Mouse (Mus musculus): ENCODE measurements around the gene Cldn3. TPM values are rescaled to one million over a fixed set of nuclear protein-coding genes. Genes with fewer than 3 reads are reported as not detected.

Cldn3 gene
- total and polyA plus RNA-seq, 2 experiments from 2014 or later = 4.7 to 10.5 TPM

DNA sequence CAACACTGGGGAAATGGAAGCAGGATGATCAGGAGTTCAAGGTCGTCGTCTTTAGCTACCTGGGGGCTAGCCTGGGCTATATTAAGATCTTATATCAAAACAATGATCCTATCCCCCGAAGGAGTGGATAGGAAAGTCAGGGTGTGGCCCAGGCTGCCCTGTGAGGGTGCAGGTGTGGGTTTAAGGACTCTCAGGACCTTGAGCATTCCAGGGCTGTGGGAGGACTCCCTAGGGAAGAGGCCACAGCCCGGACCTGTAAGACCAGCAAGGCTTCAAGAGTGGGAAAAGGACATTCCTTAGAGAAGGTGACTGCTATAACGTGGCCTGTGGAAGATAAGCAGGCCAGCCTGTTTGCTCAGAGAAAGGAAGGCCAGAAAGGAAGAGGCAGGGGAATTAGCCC lies 41.8 kb upstream of the Cldn3 start:
- Histone ChIP-seq H3K4me1 (ENCODE audit: insufficient read depth, low read length) (no peaks in the 10 kb centered on the region), H3K9me3 (ENCODE audit: low read length) (no peaks in the 10 kb centered on the region), H3K9ac (replicated peaks; ENCODE audit: low read length) (no peak overlapping the region), H3K27me3 (ENCODE audit: insufficient read depth, low read length) (peaks cover 10% of the 10 kb centered on the region; the same call in 1 of the 2 replicates), H3K36me3 (ENCODE audit: insufficient read depth, low read length) (no peaks in the 10 kb centered on the region), H3K4me3 (ENCODE audit: low read length) (no peak overlapping the region), H3K4me2 (ENCODE audit: low read depth, low read length) (no peak overlapping the region), H3K27ac (no peak overlapping the region)
- TF ChIP-seq CTCF (IDR thresholded peaks at IDR 0.05; ENCODE audit: low read depth) = no peak
- 71% methylated on average over 5 of the region's 5 CpGs for WGBS
- DNase-seq (ENCODE audit: low spot score) (no peak), ATAC-seq (no peak)

DNA sequence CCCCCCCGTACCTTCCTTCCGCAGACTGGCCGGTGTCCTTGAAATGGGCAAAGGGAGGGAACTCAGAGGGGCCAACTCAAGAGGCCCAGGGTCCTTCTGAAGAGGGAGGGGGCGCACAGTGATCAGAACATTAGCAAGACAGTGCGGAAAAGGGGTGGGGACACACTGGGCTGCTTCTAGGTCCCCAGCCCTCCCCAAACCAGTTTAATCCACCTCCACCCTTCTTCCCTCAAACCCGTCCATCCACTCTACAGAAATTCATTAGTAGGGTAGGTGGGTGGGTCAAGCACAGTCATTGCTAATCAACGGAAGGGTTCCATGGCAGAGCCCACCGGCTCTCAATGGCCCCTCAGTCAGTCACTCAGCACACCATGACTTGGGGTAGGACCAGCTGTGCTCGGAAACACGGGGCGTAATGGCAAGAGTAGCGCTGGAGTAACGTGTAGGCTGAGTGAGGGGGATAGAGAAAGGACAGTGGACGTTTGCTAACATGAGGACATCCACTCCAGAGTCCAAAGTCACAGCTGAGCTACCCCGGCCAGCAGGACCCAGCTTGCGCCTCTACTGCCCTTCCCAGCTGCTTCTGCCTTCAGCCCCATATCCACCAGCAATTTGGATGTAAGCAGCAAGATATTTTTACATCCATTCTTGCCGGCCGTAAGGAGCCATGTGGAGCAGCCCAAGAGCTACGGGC lies 40.6 kb upstream of the Cldn3 start:
- TF ChIP-seq CTCF (IDR thresholded peaks at IDR 0.05; ENCODE audit: low read depth) = no peak
- no peak overlapping the region for H3K4me3 ChIP-seq (ENCODE audit: low read length)
- DNase-seq (ENCODE audit: low spot score) = no peak
- no peak overlapping the region for H3K4me2 ChIP-seq (ENCODE audit: low read depth, low read length)
- H3K9me3 ChIP-seq (ENCODE audit: low read length) = no peaks in the 10 kb centered on the region
- no peak overlapping the region for H3K27ac ChIP-seq
- H3K4me1 ChIP-seq (ENCODE audit: insufficient read depth, low read length) = no peaks in the 10 kb centered on the region
- WGBS = 57% methylated on average over 17 of the region's 19 CpGs
- H3K36me3 ChIP-seq (ENCODE audit: insufficient read depth, low read length) = no peaks in the 10 kb centered on the region
- H3K9ac ChIP-seq (replicated peaks; ENCODE audit: low read length) = no peak overlapping the region
- no peak for ATAC-seq
- H3K27me3 ChIP-seq (ENCODE audit: insufficient read depth, low read length) = peaks cover 10% of the 10 kb centered on the region; the same call in 1 of the 2 replicates

DNA sequence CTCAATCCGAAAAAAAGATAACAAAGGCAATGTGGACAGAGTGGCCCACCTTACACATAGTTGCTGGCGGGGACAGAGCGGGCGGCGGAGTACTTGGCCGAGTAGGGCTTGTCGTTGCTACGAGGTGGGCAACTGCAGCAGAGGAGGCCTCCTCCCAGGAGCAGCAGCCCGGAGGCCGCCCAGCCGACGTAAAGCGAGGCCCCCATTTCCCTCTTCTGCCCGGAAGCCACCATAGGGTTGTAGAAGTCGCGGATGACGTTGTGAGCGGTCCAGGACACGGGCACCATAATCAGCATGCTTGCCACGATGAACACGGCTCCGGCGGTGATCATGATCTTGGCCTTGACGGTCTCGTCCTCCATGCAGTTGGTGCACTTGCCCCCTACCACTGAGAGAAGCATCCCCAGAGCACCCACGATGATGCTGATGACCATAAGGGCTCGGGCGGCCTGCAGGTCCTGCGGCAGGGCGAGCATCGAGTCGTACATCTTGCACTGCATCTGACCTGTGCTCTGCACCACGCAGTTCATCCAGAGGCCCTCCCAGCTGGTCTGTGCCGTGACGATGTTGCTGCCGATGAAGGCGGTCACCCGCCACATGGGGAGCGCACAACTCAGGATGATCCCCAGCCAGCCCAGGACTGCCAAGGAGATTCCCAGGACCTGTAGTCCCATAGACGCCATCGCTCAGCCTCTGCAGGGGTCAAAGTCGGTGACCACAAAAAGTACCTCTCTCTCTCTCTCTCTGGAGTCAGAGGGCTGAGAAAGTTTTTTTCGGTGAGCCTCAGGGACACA lies 39.8 kb upstream of the Cldn3 start:
- DNase-seq (ENCODE audit: low spot score) (no peak), ATAC-seq (no peak)
- H3K9ac ChIP-seq (replicated peaks; ENCODE audit: low read length) = no peak overlapping the region
- peaks cover 10% of the 10 kb centered on the region; the same call in 1 of the 2 replicates for H3K27me3 ChIP-seq (ENCODE audit: insufficient read depth, low read length)
- 19% methylated on average over 43 of the region's 43 CpGs for WGBS
- no peak overlapping the region for H3K27ac ChIP-seq
- no peaks in the 10 kb centered on the region for H3K9me3 ChIP-seq (ENCODE audit: low read length)
- H3K4me1 ChIP-seq (ENCODE audit: insufficient read depth, low read length) = no peaks in the 10 kb centered on the region
- TF ChIP-seq CTCF (IDR thresholded peaks at IDR 0.05; ENCODE audit: low read depth) = no peak
- H3K4me3 ChIP-seq (ENCODE audit: low read length) = no peak overlapping the region
- H3K36me3 ChIP-seq (ENCODE audit: insufficient read depth, low read length) = no peaks in the 10 kb centered on the region
- no peak overlapping the region for H3K4me2 ChIP-seq (ENCODE audit: low read depth, low read length)

DNA sequence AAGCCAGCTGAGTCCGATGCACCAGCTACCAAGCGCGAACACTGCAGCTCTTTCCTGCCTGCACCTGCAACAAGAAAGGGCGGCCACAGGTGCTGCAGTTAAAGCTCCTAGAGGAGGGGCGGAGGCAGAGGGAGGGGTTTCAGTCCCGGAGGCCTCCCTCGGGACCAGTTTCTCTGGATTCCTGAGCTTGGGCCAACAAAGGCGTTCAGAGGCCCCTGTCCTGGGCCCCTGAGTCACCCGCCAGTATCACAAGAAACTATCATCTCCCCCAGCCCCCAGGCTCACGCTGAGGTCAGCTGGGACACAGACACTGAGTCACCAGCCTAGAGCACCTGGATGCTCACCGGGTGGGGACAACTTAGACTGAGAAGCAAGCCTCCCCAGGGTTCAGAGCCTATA lies 39.2 kb upstream of the Cldn3 start, which contains the start of gene Cldn4:
Gene Cldn4, minus strand, starts transcription at position 78 of the 399 bp plus-strand sequence.
- 12% methylated on average over 11 of the region's 11 CpGs for WGBS
- DNase-seq (ENCODE audit: low spot score) = no peak

DNA sequence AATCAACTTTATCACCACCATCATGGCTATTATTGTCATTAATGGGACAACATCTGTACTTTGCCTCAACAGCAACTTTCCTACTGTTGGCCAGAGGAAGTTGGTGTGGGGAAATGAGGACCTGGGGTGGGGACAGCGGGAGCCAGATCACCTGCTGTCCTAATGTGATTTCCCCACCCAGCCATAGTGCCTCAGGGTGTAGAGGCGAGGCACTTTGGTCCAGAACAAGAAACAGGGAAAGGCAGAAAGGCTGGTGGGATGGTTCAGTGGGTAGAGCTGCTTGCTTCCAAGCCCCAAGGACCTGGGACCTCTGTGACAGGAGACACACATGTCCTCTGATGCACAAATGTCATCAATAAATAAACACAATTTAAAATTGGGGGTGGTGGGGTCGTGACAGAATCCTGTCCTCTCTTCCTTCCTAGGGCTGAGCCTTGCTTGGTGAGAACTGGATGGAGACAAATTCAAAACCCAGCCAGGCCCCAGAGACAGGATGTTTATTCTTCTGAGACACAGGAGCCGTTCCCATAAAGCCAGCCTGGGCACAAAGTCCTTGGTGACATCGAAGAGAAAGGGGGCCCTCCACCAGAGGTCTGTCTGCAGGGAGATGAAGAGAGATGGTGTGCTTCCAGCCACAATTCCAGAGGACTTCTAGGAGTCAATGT lies 38.5 kb upstream of the Cldn3 start:
- DNase-seq (ENCODE audit: low spot score) = no peak
- Histone ChIP-seq H3K27me3 (ENCODE audit: insufficient read depth, low read length) (peaks cover 10% of the 10 kb centered on the region; the same call in 1 of the 2 replicates), H3K4me2 (ENCODE audit: low read depth, low read length) (no peak overlapping the region), H3K27ac (no peak overlapping the region), H3K4me1 (ENCODE audit: insufficient read depth, low read length) (no peaks in the 10 kb centered on the region), H3K4me3 (ENCODE audit: low read length) (no peak overlapping the region), H3K9me3 (ENCODE audit: low read length) (no peaks in the 10 kb centered on the region), H3K9ac (replicated peaks; ENCODE audit: low read length) (no peak overlapping the region), H3K36me3 (ENCODE audit: insufficient read depth, low read length) (no peaks in the 10 kb centered on the region)
- TF ChIP-seq CTCF (IDR thresholded peaks at IDR 0.05; ENCODE audit: low read depth) = no peak
- ATAC-seq = no peak
- WGBS = 70% methylated on average over 5 of the region's 5 CpGs

More for the DNA sequence above, 39.2 kb upstream of the Cldn3 start, which contains the start of gene Cldn4:
- Histone ChIP-seq H3K9me3 (ENCODE audit: low read length) (no peaks in the 10 kb centered on the region), H3K4me1 (ENCODE audit: insufficient read depth, low read length) (no peaks in the 10 kb centered on the region), H3K4me2 (ENCODE audit: low read depth, low read length) (no peak within 1 kb of the TSS), H3K36me3 (ENCODE audit: insufficient read depth, low read length) (no peaks in the 10 kb centered on the region), H3K27ac (no peak within 1 kb of the TSS), H3K4me3 (ENCODE audit: low read length) (no peak within 1 kb of the TSS), H3K27me3 (ENCODE audit: insufficient read depth, low read length) (peaks cover 10% of the 10 kb centered on the region; the same call in 1 of the 2 replicates), H3K9ac (replicated peaks; ENCODE audit: low read length) (no peak within 1 kb of the TSS)
- TF ChIP-seq CTCF (IDR thresholded peaks at IDR 0.05; ENCODE audit: low read depth) = no peak
- ATAC-seq = no peak

DNA sequence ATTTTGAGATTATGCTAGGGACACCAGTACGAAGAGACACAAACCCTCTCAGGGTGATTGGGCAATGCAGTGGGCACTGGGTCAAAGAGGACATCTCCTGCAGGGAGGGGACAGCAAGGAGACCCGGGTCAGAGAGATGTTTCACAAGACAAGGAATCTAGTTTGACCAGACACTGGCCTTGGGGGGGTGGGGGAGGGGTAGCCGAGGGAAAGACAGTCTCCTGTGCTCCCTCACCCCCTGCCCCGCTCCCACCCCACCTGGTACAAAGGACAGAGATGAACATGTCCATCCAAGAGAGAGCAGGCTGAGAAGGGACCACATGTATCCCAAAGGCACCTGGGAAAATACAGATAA lies 38.0 kb upstream of the Cldn3 start:
- no peaks in the 10 kb centered on the region for H3K36me3 ChIP-seq (ENCODE audit: insufficient read depth, low read length)
- DNase-seq (ENCODE audit: low spot score) (no peak), ATAC-seq (no peak)
- H3K27me3 ChIP-seq (ENCODE audit: insufficient read depth, low read length) = peaks cover 10% of the 10 kb centered on the region; the same call in 1 of the 2 replicates
- H3K27ac ChIP-seq = no peak overlapping the region
- H3K9ac ChIP-seq (replicated peaks; ENCODE audit: low read length) = no peak overlapping the region
- no peaks in the 10 kb centered on the region for H3K4me1 ChIP-seq (ENCODE audit: insufficient read depth, low read length)
- WGBS = 66% methylated on average over 4 of the region's 4 CpGs
- no peak for TF ChIP-seq CTCF (IDR thresholded peaks at IDR 0.05; ENCODE audit: low read depth)
- no peak overlapping the region for H3K4me3 ChIP-seq (ENCODE audit: low read length)
- no peaks in the 10 kb centered on the region for H3K9me3 ChIP-seq (ENCODE audit: low read length)
- no peak overlapping the region for H3K4me2 ChIP-seq (ENCODE audit: low read depth, low read length)

All from hindbrain, postnatal 0 days (tissue).